12 mouse cellular contexts compared by ENCODE assay signal in genomic region chr3:153292853-153293252, GRCm38 (mm10).
A peak's percentile ranks its signal among the peaks of the same experiment; 100 is the strongest.
DNase-seq lines count a peak whose midpoint lies in the region; ATAC-seq and TF ChIP-seq lines count a peak whose summit lies in the region.
"Had no signal": no experiment of that assay in that cellular context is flagged by ENCODE, and none has a peak within 500 bp of the region (broad histone marks: within the 10 kb centered on the region; RNA-seq: fewer than 3 reads in every experiment).

No protein-coding gene starts in this region.

- no peaks in the 10 kb centered on the region for H3K27me3 ChIP-seq in heart, postnatal 0 days (ENCODE audit: control insufficient read depth, insufficient read depth, low read length)
- no peaks in the 10 kb centered on the region for H3K27me3 ChIP-seq in lung, postnatal 0 days (replicated peaks; ENCODE audit: insufficient read depth, low read length)
- H3K27me3 ChIP-seq in stomach, embryonic 15.5 days (replicated peaks), result no peaks in the 10 kb centered on the region
- H3K27me3 ChIP-seq: embryonic facial prominence, embryonic 15.5 days; heart, embryonic 13.5 days had no signal

- intact Hi-C loops in heart, postnatal 36 days (cut with DNase I), result no loop called here

- H3K9ac ChIP-seq in heart, postnatal 0 days (replicated peaks; ENCODE audit: low read depth, low read length), result no peak overlapping the region
- H3K9ac ChIP-seq in lung, postnatal 0 days (replicated peaks; ENCODE audit: low read depth), result no peak overlapping the region
- H3K9ac ChIP-seq in stomach, embryonic 15.5 days, result no peak overlapping the region
- H3K9ac ChIP-seq: embryonic facial prominence, embryonic 15.5 days; heart, embryonic 13.5 days had no signal

- peak; percentile 57; the same call in 1 of the 2 replicates for ATAC-seq in heart, postnatal 0 days (ENCODE audit: insufficient read depth, low read depth)
- ATAC-seq in lung, postnatal 0 days, result peak; percentile 85
- ATAC-seq in stomach, embryonic 15.5 days (ENCODE audit: insufficient read depth, low FRiP score, low read depth), result peak; percentile 39; the same call in 1 of the 2 replicates
- ATAC-seq: inflammation-experienced regulatory T-cells, adult 6 months had no signal

- WGBS in heart, postnatal 0 days, result 88% methylated on average over 5 of the region's 5 CpGs
- 90% methylated on average over 5 of the region's 5 CpGs for WGBS in lung, postnatal 0 days
- WGBS in stomach, embryonic 15.5 days, result 95% methylated on average over 5 of the region's 5 CpGs

- H3K27ac ChIP-seq in heart, postnatal 0 days (ENCODE audit: low read depth), result no peak overlapping the region
- no peak overlapping the region for H3K27ac ChIP-seq in lung, postnatal 0 days (ENCODE audit: low read length)
- H3K27ac ChIP-seq in stomach, embryonic 15.5 days, result no peak overlapping the region
- H3K27ac ChIP-seq: embryonic facial prominence, embryonic 15.5 days; heart, embryonic 13.5 days; limb, embryonic 10.5 days had no signal

- no peak overlapping the region for H3K4me3 ChIP-seq in heart, postnatal 0 days (ENCODE audit: low read depth, low read length)
- no peak overlapping the region for H3K4me3 ChIP-seq in lung, postnatal 0 days (ENCODE audit: low read depth, low read length)
- H3K4me3 ChIP-seq in stomach, embryonic 15.5 days (replicated peaks), result no peak overlapping the region
- H3K4me3 ChIP-seq: embryonic facial prominence, embryonic 15.5 days; heart, embryonic 13.5 days; limb, embryonic 10.5 days had no signal

- no peak for DNase-seq in heart, postnatal 0 days (ENCODE audit: low spot score)
- no peak for DNase-seq in heart, postnatal 36 days
- peak; percentile 11 to 18 for DNase-seq in spleen, postnatal 36 days (ENCODE audit: low spot score in 2 of 2)
- no peak for DNase-seq in spleen, postnatal 14 days (ENCODE audit: low spot score in 2 of 2)
- peak; percentile 75 for DNase-seq in lung, postnatal 0 days (ENCODE audit: low spot score)
- no peak for DNase-seq in ovary, postnatal 36 days (ENCODE audit: low spot score)
- DNase-seq in natural killer cell, adult 2 months (ENCODE audit: low spot score in 2 of 2), result no peak

- no peaks in the 10 kb centered on the region for H3K36me3 ChIP-seq in heart, postnatal 0 days (replicated peaks; ENCODE audit: control insufficient read depth, insufficient read depth, low read length)
- no peaks in the 10 kb centered on the region for H3K36me3 ChIP-seq in lung, postnatal 0 days (ENCODE audit: insufficient read depth, low read length)
- H3K36me3 ChIP-seq in stomach, embryonic 15.5 days, result no peaks in the 10 kb centered on the region
- H3K36me3 ChIP-seq: embryonic facial prominence, embryonic 15.5 days; heart, embryonic 13.5 days had no signal

- no peaks in the 10 kb centered on the region for H3K4me1 ChIP-seq in heart, postnatal 0 days (ENCODE audit: control insufficient read depth, insufficient read depth)
- H3K4me1 ChIP-seq in lung, postnatal 0 days (ENCODE audit: insufficient read depth, low read depth, low read length), result no peaks in the 10 kb centered on the region
- H3K4me1 ChIP-seq in stomach, embryonic 15.5 days, result no peaks in the 10 kb centered on the region

- no peak overlapping the region for H3K4me2 ChIP-seq in heart, postnatal 0 days (ENCODE audit: low read depth, low read length)
- no peak overlapping the region for H3K4me2 ChIP-seq in lung, postnatal 0 days (replicated peaks; ENCODE audit: low read depth, low read length)
- H3K4me2 ChIP-seq in stomach, embryonic 15.5 days, result no peak overlapping the region
- H3K4me2 ChIP-seq: embryonic facial prominence, embryonic 15.5 days; heart, embryonic 13.5 days had no signal

- TF ChIP-seq EP300 in heart, postnatal 0 days (IDR thresholded peaks at IDR 0.05; ENCODE audit: low read depth), result no peak
- TF ChIP-seq EP300 in lung, postnatal 0 days (IDR thresholded peaks at IDR 0.05), result peak; percentile 89

- H3K9me3 ChIP-seq in heart, postnatal 0 days (replicated peaks; ENCODE audit: control insufficient read depth, low read length), result no peaks in the 10 kb centered on the region
- no peaks in the 10 kb centered on the region for H3K9me3 ChIP-seq in lung, postnatal 0 days (ENCODE audit: low read length)
- no peaks in the 10 kb centered on the region for H3K9me3 ChIP-seq in stomach, embryonic 15.5 days
- H3K9me3 ChIP-seq: embryonic facial prominence, embryonic 15.5 days; heart, embryonic 13.5 days; limb, embryonic 10.5 days had no signal

- no peak for TF ChIP-seq CTCF in heart, postnatal 0 days (IDR thresholded peaks at IDR 0.05; ENCODE audit: low read depth)
- no peak for TF ChIP-seq CTCF in lung, postnatal 0 days (IDR thresholded peaks at IDR 0.05)

Comparison
In these comparisons a context has a peak if more than half of its experiments do, and no peak if none do; other contexts are left out.
1. DNase-seq: peak in spleen, postnatal 36 days (2 of 2) and lung, postnatal 0 days (single experiment); none in heart, postnatal 0 days (single experiment), heart, postnatal 36 days (0 of 2), spleen, postnatal 14 days (0 of 2), ovary, postnatal 36 days (single experiment) and natural killer cell, adult 2 months (0 of 2).
2. Peak in every context shown above with its lines, with median percentiles within 50 percentile points of each other: ATAC-seq.